Mouse (Mus musculus) limb, embryonic 13.5 days (tissue): Measurements from ENCODE around the gene Ulk2. TPM values are rescaled to one million over a fixed set of nuclear protein-coding genes. Genes with fewer than 3 reads are reported as not detected.

ENCODE experiments used
- ATAC-seq: fragments of 200-750 bp; cut with Nextera tagmentation; 2 replicates; pipeline ENCODE4 v1.8.0; 2017; ENCODE audit warnings: low read depth, moderate number of reproducible peaks, moderate TSS enrichment; ENCODE audit not compliant: low FRiP score
- H3K27ac ChIP-seq: fragments of 300-500 bp; sonication (generic); 2 replicates; pipeline ENCODE4 v1.5.1; 2015; ENCODE audit warnings: inconsistent platforms, mild to moderate bottlenecking, moderate library complexity
- H3K27me3 ChIP-seq: fragments of 300-500 bp; sonication (generic); 2 replicates; pipeline ENCODE4 v1.6.1; 2015; ENCODE audit warnings: mild to moderate bottlenecking, inconsistent platforms
- H3K36me3 ChIP-seq: fragments of 300-500 bp; sonication (generic); 2 replicates; pipeline ENCODE4 v1.6.1; 2015; ENCODE audit warnings: inconsistent platforms, mild to moderate bottlenecking, moderate library complexity
- H3K4me1 ChIP-seq: fragments of 300-500 bp; sonication (generic); 2 replicates; pipeline ENCODE4 v1.6.1; 2015; ENCODE audit warnings: inconsistent platforms
- H3K4me2 ChIP-seq: fragments of 300-500 bp; sonication (generic); replicated peaks from 2 replicates; pipeline ENCODE4 v1.6.1; 2015; ENCODE audit warnings: inconsistent platforms, mild to moderate bottlenecking, moderate library complexity
- H3K4me3 ChIP-seq: fragments of 300-500 bp; sonication (generic); 2 replicates; pipeline ENCODE4 v1.5.1; 2015; ENCODE audit warnings: moderate library complexity, mild to moderate bottlenecking, inconsistent platforms
- H3K9ac ChIP-seq: fragments of 300-500 bp; sonication (generic); 2 replicates; pipeline ENCODE4 v1.6.1; 2015; ENCODE audit warnings: mild to moderate bottlenecking, inconsistent platforms
- H3K9me3 ChIP-seq: fragments of 300-500 bp; sonication (generic); 2 replicates; pipeline ENCODE4 v1.6.1; 2016; ENCODE audit warnings: inconsistent platforms
- WGBS: fragments of 180-500 bp; shearing (Covaris S2); methylation state at CpG from one replicate; pipeline ENCODE4 v1.1.7; 2015; 5-methylcytosine and 5-hydroxymethylcytosine counted together
- polyA plus RNA-seq: library from polyadenylated mRNA; unstranded; fragments of >200 nt; fragmentation: Nextera tagmentation; extraction: Ambion mirVana; gene quantifications from 2 replicates; pipeline ENCODE4 v1.2.1, GENCODE M21; 2015

Gene Ulk2
- 15.9 and 17.4 TPM in 2 replicates for polyA plus RNA-seq

DNA sequence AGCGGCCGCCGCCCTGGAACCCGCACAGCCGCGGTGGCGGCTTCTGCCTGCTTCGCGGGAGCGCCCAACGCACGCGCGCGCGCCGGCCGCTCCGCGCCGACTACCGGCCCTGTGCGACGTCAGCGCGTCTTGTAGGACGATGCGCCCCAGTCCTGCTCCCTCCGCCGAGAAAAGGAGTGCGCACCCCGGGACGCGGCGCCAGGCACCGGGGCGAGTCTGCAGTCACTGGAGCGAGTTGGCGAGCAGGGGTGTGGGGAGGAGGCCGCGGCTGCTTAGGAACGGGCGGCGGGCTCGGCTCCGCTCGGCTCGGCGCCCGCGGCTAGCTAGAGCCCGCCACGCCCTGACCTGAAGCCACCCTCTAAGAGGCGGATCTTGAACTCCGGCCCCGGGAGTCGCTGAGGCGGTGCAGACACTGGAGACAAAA is at the start of gene Ulk2:
Gene Ulk2 (minus strand): TSS at position 86 of the 424 bp plus-strand sequence.
- peaks cover 2% of the 10 kb centered on the region; the same call in 1 of the 2 replicates for H3K36me3 ChIP-seq
- peak within 1 kb of the TSS; percentile 98 for H3K4me3 ChIP-seq
- peak within 1 kb of the TSS; percentile 91 for H3K27ac ChIP-seq
- peaks cover 6% of the 10 kb centered on the region; the same call in 1 of the 2 replicates for H3K4me1 ChIP-seq
- H3K9me3 ChIP-seq: no peaks in the 10 kb centered on the region
- H3K4me2 ChIP-seq: peak within 1 kb of the TSS; percentile 69
- peak; percentile 94 for ATAC-seq
- H3K9ac ChIP-seq: peak within 1 kb of the TSS; percentile 97
- no peaks in the 10 kb centered on the region for H3K27me3 ChIP-seq
- under 1% methylated on average over 56 of the region's 58 CpGs for WGBS

- Histone ChIP-seq H3K4me1 (no peaks in the 10 kb centered on the region), H3K9ac (no peak overlapping the region), H3K36me3 (peaks cover 50% of the 10 kb centered on the region), H3K9me3 (no peaks in the 10 kb centered on the region), H3K4me3 (no peak overlapping the region), H3K27me3 (no peaks in the 10 kb centered on the region), H3K4me2 (no peak overlapping the region), H3K27ac (no peak overlapping the region)
- WGBS: 79% methylated on average over 5 of the region's 5 CpGs
- ATAC-seq: no peak
These were observed 27.3 kb upstream of the Ulk2 start for GRCm38 (mm10) chr11:61882183-61882582.

- H3K36me3 ChIP-seq: peaks cover 60% of the 10 kb centered on the region
- H3K4me3 ChIP-seq: no peak overlapping the region
- H3K27ac ChIP-seq: no peak overlapping the region
- ATAC-seq: no peak
- no peaks in the 10 kb centered on the region for H3K4me1 ChIP-seq
- H3K27me3 ChIP-seq: no peaks in the 10 kb centered on the region
- no peak overlapping the region for H3K4me2 ChIP-seq
- H3K9me3 ChIP-seq: no peaks in the 10 kb centered on the region
- no peak overlapping the region for H3K9ac ChIP-seq
These were observed 25.0 kb upstream of the Ulk2 start for GRCm38 (mm10) chr11:61879921-61880320.

DNA sequence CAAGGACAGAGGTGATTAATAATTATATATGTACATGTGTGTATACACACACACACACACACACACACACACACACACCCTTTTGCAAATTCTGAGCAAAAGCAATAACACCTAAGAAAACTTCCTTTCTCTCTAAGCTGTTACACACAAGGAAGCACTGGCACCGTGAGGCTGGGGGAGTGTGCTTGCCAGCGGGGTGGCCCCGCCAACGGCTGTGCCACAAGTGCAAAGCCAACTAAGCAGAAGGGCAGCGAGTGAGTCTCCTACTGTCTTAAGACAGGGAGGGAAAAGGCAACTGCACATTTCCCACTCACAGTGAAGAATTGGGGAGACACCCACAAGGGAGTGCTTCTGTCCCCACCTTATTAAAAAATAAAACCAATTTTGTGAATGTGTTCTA is 17.0 kb upstream of the Ulk2 start:
- no peaks in the 10 kb centered on the region for H3K9me3 ChIP-seq
- H3K4me2 ChIP-seq: no peak overlapping the region
- ATAC-seq: no peak
- no peak overlapping the region for H3K9ac ChIP-seq
- H3K27ac ChIP-seq: no peak overlapping the region
- no peaks in the 10 kb centered on the region for H3K27me3 ChIP-seq
- no peak overlapping the region for H3K4me3 ChIP-seq
- WGBS: 88% methylated on average over 5 of the region's 5 CpGs
- H3K4me1 ChIP-seq: no peaks in the 10 kb centered on the region
- peaks cover 76% of the 10 kb centered on the region for H3K36me3 ChIP-seq

- no peak for ATAC-seq
- Histone ChIP-seq H3K36me3 (peaks cover 36% of the 10 kb centered on the region), H3K9me3 (no peaks in the 10 kb centered on the region), H3K9ac (no peak overlapping the region), H3K4me2 (no peak overlapping the region), H3K27ac (no peak overlapping the region), H3K27me3 (no peaks in the 10 kb centered on the region), H3K4me3 (no peak overlapping the region), H3K4me1 (no peaks in the 10 kb centered on the region)
These were observed 12.0 kb upstream of the Ulk2 start for GRCm38 (mm10) chr11:61866856-61867255.

GRCm38 (mm10) chr11:61861781-61862547 is 7.1 kb upstream of the Ulk2 start:
- Histone ChIP-seq H3K4me3 (no peak overlapping the region), H3K27me3 (no peaks in the 10 kb centered on the region), H3K27ac (no peak overlapping the region), H3K4me1 (no peaks in the 10 kb centered on the region), H3K4me2 (no peak overlapping the region), H3K9ac (no peak overlapping the region), H3K36me3 (peaks cover 3% of the 10 kb centered on the region), H3K9me3 (no peaks in the 10 kb centered on the region)
- no peak for ATAC-seq
- 79% methylated on average over 6 of the region's 6 CpGs for WGBS

GRCm38 (mm10) chr11:61859316-61859715 is 4.4 kb upstream of the Ulk2 start:
- Histone ChIP-seq H3K36me3 (no peaks in the 10 kb centered on the region), H3K27ac (no peak overlapping the region), H3K27me3 (no peaks in the 10 kb centered on the region), H3K9ac (no peak overlapping the region), H3K4me3 (no peak overlapping the region), H3K4me1 (no peaks in the 10 kb centered on the region), H3K4me2 (no peak overlapping the region), H3K9me3 (no peaks in the 10 kb centered on the region)
- ATAC-seq: no peak
- WGBS: 78% methylated on average over 1 of the region's 1 CpGs

GRCm38 (mm10) chr11:61855539-61855938 is 666 bp upstream of the Ulk2 start:
- 40% methylated on average over 6 of the region's 6 CpGs for WGBS
- no peak for ATAC-seq
- Histone ChIP-seq H3K36me3 (peaks cover 2% of the 10 kb centered on the region; the same call in 1 of the 2 replicates), H3K4me2 (peak overlapping the region; percentile 69), H3K27ac (no peak overlapping the region), H3K27me3 (no peaks in the 10 kb centered on the region), H3K9ac (peak overlapping the region; percentile 97), H3K4me1 (peaks cover 6% of the 10 kb centered on the region; the same call in 1 of the 2 replicates), H3K4me3 (peak overlapping the region; percentile 98), H3K9me3 (no peaks in the 10 kb centered on the region)

GRCm38 (mm10) chr11:61854211-61854987 is 474 bp downstream of the Ulk2 start:
- WGBS: under 1% methylated on average over 80 of the region's 87 CpGs

GRCm38 (mm10) chr11:61853659-61854058 is 1.2 kb downstream of the Ulk2 start:
- Histone ChIP-seq H3K36me3 (peaks cover 9% of the 10 kb centered on the region; the same call in 1 of the 2 replicates), H3K9me3 (no peaks in the 10 kb centered on the region), H3K4me1 (peaks cover 6% of the 10 kb centered on the region; the same call in 1 of the 2 replicates), H3K27me3 (no peaks in the 10 kb centered on the region), H3K4me2 (peak overlapping the region; percentile 69), H3K27ac (no peak overlapping the region; the same call in 1 of the 2 replicates), H3K9ac (peak overlapping the region; percentile 97), H3K4me3 (peak overlapping the region; percentile 98)
- ATAC-seq: no peak
- WGBS: 9% methylated on average over 5 of the region's 5 CpGs

More at GRCm38 (mm10) chr11:61854211-61854987, 474 bp downstream of the Ulk2 start:
- Histone ChIP-seq H3K4me1 (peaks cover 6% of the 10 kb centered on the region; the same call in 1 of the 2 replicates), H3K27me3 (no peaks in the 10 kb centered on the region), H3K4me3 (peak overlapping the region; percentile 98), H3K4me2 (peak overlapping the region; percentile 69), H3K36me3 (peaks cover 6% of the 10 kb centered on the region; the same call in 1 of the 2 replicates), H3K27ac (peak overlapping the region; percentile 91), H3K9ac (peak overlapping the region; percentile 97), H3K9me3 (no peaks in the 10 kb centered on the region)
- ATAC-seq: peak; percentile 77

- H3K9ac ChIP-seq: no peak overlapping the region
- H3K4me3 ChIP-seq: no peak overlapping the region
- H3K4me2 ChIP-seq: peak overlapping the region; percentile 21; the same call in 1 of the 2 replicates
- H3K4me1 ChIP-seq: peaks cover 6% of the 10 kb centered on the region; the same call in 1 of the 2 replicates
- no peak overlapping the region for H3K27ac ChIP-seq
- H3K36me3 ChIP-seq: peaks cover 9% of the 10 kb centered on the region; the same call in 1 of the 2 replicates
- no peaks in the 10 kb centered on the region for H3K9me3 ChIP-seq
- H3K27me3 ChIP-seq: no peaks in the 10 kb centered on the region
- ATAC-seq: no peak
These were observed 2.0 kb downstream of the Ulk2 start for GRCm38 (mm10) chr11:61852916-61853315.

- WGBS: 85% methylated on average over 3 of the region's 3 CpGs
- peaks cover 9% of the 10 kb centered on the region; the same call in 1 of the 2 replicates for H3K36me3 ChIP-seq
- no peak overlapping the region for H3K4me2 ChIP-seq
- no peaks in the 10 kb centered on the region for H3K27me3 ChIP-seq
- no peak overlapping the region for H3K27ac ChIP-seq
- H3K9ac ChIP-seq: no peak overlapping the region
- ATAC-seq: no peak
- H3K4me1 ChIP-seq: peaks cover 6% of the 10 kb centered on the region; the same call in 1 of the 2 replicates
- no peak overlapping the region for H3K4me3 ChIP-seq
- no peaks in the 10 kb centered on the region for H3K9me3 ChIP-seq
These were observed 3.7 kb downstream of the Ulk2 start for GRCm38 (mm10) chr11:61851195-61851594.
